Mouse (Mus musculus) liver, adult 2 months (tissue): ENCODE measurements at regions not wholly inside any gene's neighbourhood (a gene's known extent, or its start where the extent isn't known, plus 50 kb on each side); places are given as distances from the start of the nearest gene placed in this dataset.

Source experiments
- CTCF ChIP-seq: fragments of 200-500 bp; IDR thresholded peaks from 2 replicates; pipeline ENCODE4 v1.5.1; 2011; ENCODE audit warnings: low read depth, low read length, control low read depth
- POLR2A ChIP-seq: fragments of 200-500 bp; IDR thresholded peaks from 2 replicates; pipeline ENCODE4 v1.6.1; 2011; ENCODE audit warnings: low read length, control low read depth; ENCODE audit not compliant: insufficient read depth; ENCODE audit errors: extremely low read depth

GRCm38 (mm10) chr6:70342147-70342546 lies 449.9 kb downstream of the Rpia start:
- TF ChIP-seq CTCF = no peak
- TF ChIP-seq POLR2A = no peak
